Mouse (Mus musculus): ENCODE measurements around the gene Kdsr. TPM values are rescaled to one million over a fixed set of nuclear protein-coding genes. Genes with fewer than 3 reads are reported as not detected.

Gene Kdsr
- polyA plus RNA-seq, 1 experiment from 2014 or later, result 18.3 TPM

DNA sequence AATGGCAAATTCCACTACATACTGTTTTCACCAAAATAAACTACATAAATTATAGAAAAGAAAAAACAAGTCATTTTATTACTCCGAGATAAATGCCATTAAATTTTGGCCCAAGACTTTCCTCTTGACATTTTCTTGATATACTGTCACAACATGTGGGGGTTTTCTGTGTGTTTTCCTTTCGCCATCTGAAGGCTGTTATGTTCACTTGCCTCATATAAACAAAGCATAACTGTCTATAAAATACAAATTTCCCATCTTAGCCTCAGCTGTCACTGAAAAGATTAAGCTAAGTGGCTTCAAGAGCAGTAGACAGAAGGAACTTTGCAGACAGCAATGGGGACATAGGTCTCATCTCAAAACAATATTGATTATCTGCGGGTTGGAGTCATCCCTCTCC is 4.8 kb upstream of the Kdsr start:
- ATAC-seq (ENCODE audit: low FRiP score, low TSS enrichment), result no peak
- Histone ChIP-seq H3K27ac (replicated peaks) (no peak overlapping the region), H3K36me3 (ENCODE audit: control insufficient read depth, insufficient read depth, low read length) (peaks cover 17% of the 10 kb centered on the region), H3K4me1 (replicated peaks; ENCODE audit: control insufficient read depth, insufficient read depth) (no peaks in the 10 kb centered on the region), H3K9me3 (ENCODE audit: control insufficient read depth, low read length) (no peaks in the 10 kb centered on the region), H3K27me3 (ENCODE audit: control insufficient read depth, insufficient read depth, low read length) (no peaks in the 10 kb centered on the region), H3K9ac (ENCODE audit: low read length) (no peak overlapping the region), H3K4me2 (replicated peaks; ENCODE audit: low read depth) (no peak overlapping the region), H3K4me3 (ENCODE audit: low read depth, low read length) (no peak overlapping the region)
- no peak for DNase-seq (ENCODE audit: low spot score)
- 68% methylated on average over 3 of the region's 3 CpGs for WGBS
- no peak for TF ChIP-seq EP300 (optimal IDR thresholded peaks at IDR 0.05)
- TF ChIP-seq CTCF (IDR thresholded peaks at IDR 0.05; ENCODE audit: low read depth), result no peak

DNA sequence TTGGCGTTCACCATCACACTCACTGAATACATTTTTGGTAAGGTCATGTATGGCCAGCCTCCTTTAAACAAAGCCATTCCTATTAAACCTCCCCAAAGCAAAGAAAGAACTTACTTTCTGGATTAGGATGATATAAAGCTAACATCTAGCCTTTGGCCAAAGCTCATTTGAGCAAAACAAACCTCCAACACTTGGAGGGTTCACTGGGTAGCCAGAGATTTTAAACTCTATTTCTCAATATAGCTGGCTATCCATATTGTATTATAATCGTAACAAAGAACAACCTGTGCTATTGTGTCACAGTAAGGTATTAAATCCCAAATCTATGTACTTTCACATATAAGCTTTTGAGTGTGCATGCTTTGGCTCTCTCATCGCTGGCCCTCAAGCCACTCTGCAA is 1.2 kb upstream of the Kdsr start:
- 79% methylated on average over 3 of the region's 3 CpGs for WGBS
- Histone ChIP-seq H3K4me1 (replicated peaks; ENCODE audit: control insufficient read depth, insufficient read depth) (no peaks in the 10 kb centered on the region), H3K9ac (ENCODE audit: low read length) (no peak overlapping the region), H3K27ac (replicated peaks) (no peak overlapping the region), H3K27me3 (ENCODE audit: control insufficient read depth, insufficient read depth, low read length) (no peaks in the 10 kb centered on the region), H3K4me3 (ENCODE audit: low read depth, low read length) (no peak overlapping the region), H3K9me3 (ENCODE audit: control insufficient read depth, low read length) (no peaks in the 10 kb centered on the region), H3K4me2 (replicated peaks; ENCODE audit: low read depth) (no peak overlapping the region), H3K36me3 (ENCODE audit: control insufficient read depth, insufficient read depth, low read length) (no peaks in the 10 kb centered on the region)
- ATAC-seq (ENCODE audit: low FRiP score, low TSS enrichment), result no peak
- DNase-seq (ENCODE audit: low spot score), result no peak
- TF ChIP-seq CTCF (IDR thresholded peaks at IDR 0.05; ENCODE audit: low read depth) (no peak), EP300 (optimal IDR thresholded peaks at IDR 0.05) (no peak)

DNA sequence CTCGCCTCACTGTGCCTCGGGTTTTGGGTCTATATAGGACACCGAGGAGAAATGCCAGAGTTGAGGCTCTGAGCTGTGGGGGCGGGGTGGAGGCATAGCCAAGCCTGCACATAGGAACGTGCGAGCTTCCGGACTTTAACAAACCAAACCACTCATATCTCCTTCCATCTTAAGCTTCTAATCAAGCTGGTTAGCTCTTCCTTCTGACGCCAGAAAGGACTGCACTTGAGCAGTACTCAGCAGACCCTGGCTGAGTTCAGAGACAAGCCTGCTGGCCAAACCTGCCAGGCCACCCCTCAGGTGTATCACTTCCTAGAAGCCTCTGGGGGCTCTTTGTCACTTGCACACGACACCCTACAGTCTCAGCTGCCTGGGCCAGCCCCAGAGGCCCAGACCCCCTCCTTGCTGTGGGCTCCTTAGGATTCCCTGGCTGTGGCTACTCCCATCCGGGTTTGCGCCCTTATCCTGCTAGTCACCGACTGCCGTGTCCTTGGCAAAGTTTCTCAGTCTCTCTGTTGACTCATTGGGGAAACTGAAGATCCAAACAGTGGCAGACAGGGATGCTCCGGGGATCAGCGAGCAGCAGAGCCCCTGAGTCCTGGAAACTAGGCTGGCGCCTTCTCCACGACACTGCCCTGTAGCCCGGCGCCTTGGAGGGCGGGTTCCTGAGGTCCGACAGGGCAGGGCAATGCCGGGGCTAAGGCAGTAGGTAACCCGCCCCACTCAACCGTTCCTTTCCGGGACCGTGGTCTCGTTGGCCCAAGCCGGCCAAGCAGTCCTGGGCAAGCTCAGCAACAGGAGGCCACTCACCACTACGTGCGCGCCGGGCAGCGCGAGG is 574 bp downstream of the Kdsr start:
- H3K4me1 ChIP-seq (replicated peaks; ENCODE audit: control insufficient read depth, insufficient read depth), result no peaks in the 10 kb centered on the region
- peak overlapping the region; percentile 72 for H3K4me3 ChIP-seq (ENCODE audit: low read depth, low read length)
- no peaks in the 10 kb centered on the region for H3K9me3 ChIP-seq (ENCODE audit: control insufficient read depth, low read length)
- ATAC-seq (ENCODE audit: low FRiP score, low TSS enrichment), result peak; percentile 74
- peak; percentile 46 for DNase-seq (ENCODE audit: low spot score)
- H3K9ac ChIP-seq (ENCODE audit: low read length), result peak overlapping the region; percentile 73
- no peaks in the 10 kb centered on the region for H3K27me3 ChIP-seq (ENCODE audit: control insufficient read depth, insufficient read depth, low read length)
- H3K4me2 ChIP-seq (replicated peaks; ENCODE audit: low read depth), result peak overlapping the region; percentile 97
- under 1% methylated on average over 34 of the region's 34 CpGs for WGBS
- TF ChIP-seq EP300 (optimal IDR thresholded peaks at IDR 0.05) (no peak), CTCF (IDR thresholded peaks at IDR 0.05; ENCODE audit: low read depth) (no peak)
- peak overlapping the region; percentile 97 for H3K27ac ChIP-seq (replicated peaks)
- H3K36me3 ChIP-seq (ENCODE audit: control insufficient read depth, insufficient read depth, low read length), result peaks cover 5% of the 10 kb centered on the region; the same call in 1 of the 2 replicates

DNA sequence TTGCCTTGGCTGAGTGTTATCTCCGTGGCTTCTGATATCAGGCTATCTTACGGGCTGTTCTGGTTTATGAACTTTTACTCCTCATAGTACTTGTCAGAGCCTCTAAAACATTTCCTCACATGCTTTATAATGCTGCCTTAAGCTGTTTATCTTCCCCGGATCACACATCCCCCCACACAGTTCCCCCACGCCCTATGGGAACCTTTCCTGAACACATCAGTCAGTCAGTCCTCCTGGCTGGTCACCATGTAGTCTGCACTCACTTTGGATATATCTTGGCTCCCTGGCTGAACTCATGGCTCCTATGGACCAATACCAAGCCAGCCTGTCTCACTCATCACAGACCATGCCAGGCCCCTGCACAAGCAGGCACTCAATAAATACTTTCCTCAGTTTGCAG is 2.9 kb downstream of the Kdsr start:
- no peak for TF ChIP-seq EP300 (optimal IDR thresholded peaks at IDR 0.05)
- TF ChIP-seq CTCF (IDR thresholded peaks at IDR 0.05; ENCODE audit: low read depth), result no peak
- H3K4me1 ChIP-seq (replicated peaks; ENCODE audit: control insufficient read depth, insufficient read depth), result no peaks in the 10 kb centered on the region
- H3K27ac ChIP-seq (replicated peaks), result no peak overlapping the region
- peaks cover 10% of the 10 kb centered on the region for H3K36me3 ChIP-seq (ENCODE audit: control insufficient read depth, insufficient read depth, low read length)
- no peaks in the 10 kb centered on the region for H3K27me3 ChIP-seq (ENCODE audit: control insufficient read depth, insufficient read depth, low read length)
- no peak overlapping the region for H3K4me3 ChIP-seq (ENCODE audit: low read depth, low read length)
- 54% methylated on average over 4 of the region's 4 CpGs for WGBS
- ATAC-seq (ENCODE audit: low FRiP score, low TSS enrichment) (no peak), DNase-seq (ENCODE audit: low spot score) (no peak)
- no peaks in the 10 kb centered on the region for H3K9me3 ChIP-seq (ENCODE audit: control insufficient read depth, low read length)
- no peak overlapping the region for H3K9ac ChIP-seq (ENCODE audit: low read length)
- H3K4me2 ChIP-seq (replicated peaks; ENCODE audit: low read depth), result no peak overlapping the region

DNA sequence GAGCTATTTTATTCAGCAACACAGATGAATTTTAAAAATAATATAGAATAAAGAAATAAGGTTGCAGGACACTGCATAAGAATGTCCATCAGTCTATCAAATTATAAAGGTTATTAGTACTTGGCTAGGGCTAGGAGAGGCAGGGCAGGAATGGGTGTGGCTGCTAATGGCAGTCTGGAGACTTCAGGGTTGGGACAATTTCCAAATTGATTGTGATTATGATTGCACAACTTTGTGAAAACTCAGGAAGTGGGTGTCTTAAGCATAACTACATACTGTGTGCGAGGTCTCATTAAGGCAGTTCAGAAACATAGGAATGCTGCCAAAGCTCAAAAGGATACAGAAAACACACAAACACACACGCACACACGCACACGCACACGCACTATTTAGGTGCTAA is 7.5 kb downstream of the Kdsr start:
- Histone ChIP-seq H3K9ac (ENCODE audit: low read length) (no peak overlapping the region), H3K9me3 (ENCODE audit: control insufficient read depth, low read length) (no peaks in the 10 kb centered on the region), H3K4me1 (replicated peaks; ENCODE audit: control insufficient read depth, insufficient read depth) (no peaks in the 10 kb centered on the region), H3K36me3 (ENCODE audit: control insufficient read depth, insufficient read depth, low read length) (peaks cover 11% of the 10 kb centered on the region), H3K4me2 (replicated peaks; ENCODE audit: low read depth) (no peak overlapping the region), H3K27ac (replicated peaks) (no peak overlapping the region), H3K4me3 (ENCODE audit: low read depth, low read length) (no peak overlapping the region), H3K27me3 (ENCODE audit: control insufficient read depth, insufficient read depth, low read length) (no peaks in the 10 kb centered on the region)
- TF ChIP-seq EP300 (optimal IDR thresholded peaks at IDR 0.05) (no peak), CTCF (IDR thresholded peaks at IDR 0.05; ENCODE audit: low read depth) (no peak)
- peak; percentile 8 for DNase-seq (ENCODE audit: low spot score)
- 80% methylated on average over 5 of the region's 5 CpGs for WGBS
- ATAC-seq (ENCODE audit: low FRiP score, low TSS enrichment), result peak; percentile 45

DNA sequence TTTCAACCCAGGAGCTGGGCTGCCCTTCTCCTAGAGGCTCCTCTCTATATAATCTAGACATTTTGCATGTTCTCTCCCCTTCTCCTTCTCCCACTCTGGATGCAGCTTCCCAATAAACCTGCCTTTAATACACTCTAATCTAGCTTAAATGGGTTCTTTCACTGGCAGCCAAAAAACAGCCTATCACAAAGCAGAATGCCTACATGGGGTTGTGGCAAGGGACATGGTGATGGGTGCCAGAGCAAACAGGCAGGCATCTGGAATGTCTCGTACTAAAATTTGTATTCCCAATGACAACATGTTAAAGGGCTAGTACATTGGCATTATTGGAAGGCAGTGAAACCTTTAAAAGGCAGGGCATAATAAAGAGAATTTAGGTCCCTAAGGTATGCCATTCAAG is 8.9 kb downstream of the Kdsr start:
- WGBS, result 82% methylated on average over 1 of the region's 1 CpGs
- Histone ChIP-seq H3K4me2 (replicated peaks; ENCODE audit: low read depth) (no peak overlapping the region), H3K9ac (ENCODE audit: low read length) (no peak overlapping the region), H3K4me1 (replicated peaks; ENCODE audit: control insufficient read depth, insufficient read depth) (no peaks in the 10 kb centered on the region), H3K4me3 (ENCODE audit: low read depth, low read length) (no peak overlapping the region), H3K27ac (replicated peaks) (no peak overlapping the region), H3K36me3 (ENCODE audit: control insufficient read depth, insufficient read depth, low read length) (peaks cover 17% of the 10 kb centered on the region), H3K9me3 (ENCODE audit: control insufficient read depth, low read length) (no peaks in the 10 kb centered on the region), H3K27me3 (ENCODE audit: control insufficient read depth, insufficient read depth, low read length) (no peaks in the 10 kb centered on the region)
- DNase-seq (ENCODE audit: low spot score), result no peak
- ATAC-seq (ENCODE audit: low FRiP score, low TSS enrichment), result no peak
- TF ChIP-seq EP300 (optimal IDR thresholded peaks at IDR 0.05) (no peak), CTCF (IDR thresholded peaks at IDR 0.05; ENCODE audit: low read depth) (no peak)

Data from stomach, postnatal 0 days (tissue).